Comparison of ENCODE assay signal across 9 mouse cellular contexts in genomic region chr11:115766981-115767380, GRCm38 (mm10). TPM values are rescaled to one million over a fixed set of nuclear protein-coding genes. Genes with fewer than 3 reads are reported as not detected.
DNase-seq lines count a peak whose midpoint lies in the region; ATAC-seq and TF ChIP-seq lines count a peak whose summit lies in the region.
"Had no signal": no experiment of that assay in that cellular context is flagged by ENCODE, and none has a peak within 500 bp of the region (broad histone marks: within the 10 kb centered on the region; RNA-seq: fewer than 3 reads in every experiment).

No protein-coding gene starts in this region.

- no peaks in the 10 kb centered on the region for H3K9me3 ChIP-seq in hindbrain, embryonic 12.5 days (replicated peaks)
- no peaks in the 10 kb centered on the region for H3K9me3 ChIP-seq in limb, embryonic 10.5 days (replicated peaks)
- H3K9me3 ChIP-seq in neural tube, embryonic 15.5 days (replicated peaks): no peaks in the 10 kb centered on the region
- H3K9me3 ChIP-seq: G1E had no signal

- H3K79me2 ChIP-seq in liver, adult 2 months (ENCODE audit: control insufficient read depth, insufficient read depth, low read length): peaks cover 10% of the 10 kb centered on the region; the same call in 1 of the 2 replicates

- peak overlapping the region; percentile 78 for H3K4me2 ChIP-seq in hindbrain, embryonic 12.5 days (replicated peaks)
- peak overlapping the region; percentile 80 for H3K4me2 ChIP-seq in neural tube, embryonic 15.5 days

- H3K4me3 ChIP-seq in liver, adult 2 months (ENCODE audit: insufficient read depth, low read depth, low read length): no peak overlapping the region
- H3K4me3 ChIP-seq in hindbrain, embryonic 12.5 days: peak overlapping the region; percentile 82
- H3K4me3 ChIP-seq in limb, embryonic 10.5 days: peak overlapping the region; percentile 87; the same call in 1 of the 2 replicates
- H3K4me3 ChIP-seq in neural tube, embryonic 15.5 days (replicated peaks): peak overlapping the region; percentile 91; the same call in 1 of the 2 replicates

- ATAC-seq in hindbrain, embryonic 12.5 days (ENCODE audit: low FRiP score): no peak
- ATAC-seq in neural tube, embryonic 15.5 days (ENCODE audit: low FRiP score): no peak

- DNase-seq in liver, adult 2 months (ENCODE audit: extremely low read depth, low read depth, low spot score): peak; percentile 37
- no peak for DNase-seq in liver
- no peak for DNase-seq in limb, embryonic 10.5 days (ENCODE audit: low spot score)
- no peak for DNase-seq in frontal cortex, adult 2 months (ENCODE audit: extremely low spot score in 1 of 2, low spot score in 1 of 2)
- no peak for DNase-seq in cerebellum, adult 8-10 months
- no peak for DNase-seq in retina, postnatal 1 day

- no peak for TF ChIP-seq POLR2A in liver, adult 2 months (IDR thresholded peaks at IDR 0.05; ENCODE audit: extremely low read depth, insufficient read depth, low read length)

- no peaks in the 10 kb centered on the region for H3K36me3 ChIP-seq in liver, adult 2 months (ENCODE audit: control insufficient read depth, insufficient read depth, low read length)
- H3K36me3 ChIP-seq in hindbrain, embryonic 12.5 days: no peaks in the 10 kb centered on the region
- H3K36me3 ChIP-seq in limb, embryonic 10.5 days: peaks cover 19% of the 10 kb centered on the region
- H3K36me3 ChIP-seq in neural tube, embryonic 15.5 days: no peaks in the 10 kb centered on the region

- no peak for TF ChIP-seq CTCF in liver, adult 2 months (IDR thresholded peaks at IDR 0.05; ENCODE audit: low read depth, low read length)

- no peak overlapping the region for H3K9ac ChIP-seq in liver, adult 2 months (ENCODE audit: low read depth, low read length)
- peak overlapping the region; percentile 90; the same call in 1 of the 2 replicates for H3K9ac ChIP-seq in hindbrain, embryonic 12.5 days
- no peak overlapping the region for H3K9ac ChIP-seq in neural tube, embryonic 15.5 days (replicated peaks)

- no peak overlapping the region for H3K27ac ChIP-seq in liver, adult 2 months (replicated peaks; ENCODE audit: insufficient read depth, low read depth, low read length)
- H3K27ac ChIP-seq in hindbrain, embryonic 12.5 days: peak overlapping the region; percentile 48; the same call in 1 of the 2 replicates
- H3K27ac ChIP-seq in limb, embryonic 10.5 days: 0 out of 2 replicates have a peak overlapping the region, but pooled peaks have one; percentile 98
- peak overlapping the region; percentile 94 for H3K27ac ChIP-seq in neural tube, embryonic 15.5 days (replicated peaks)

- H3K4me1 ChIP-seq in liver, adult 2 months (ENCODE audit: control insufficient read depth, insufficient read depth, low read length): peaks cover 7% of the 10 kb centered on the region
- H3K4me1 ChIP-seq in hindbrain, embryonic 12.5 days: peaks cover 23% of the 10 kb centered on the region
- H3K4me1 ChIP-seq in limb, embryonic 10.5 days: peaks cover 21% of the 10 kb centered on the region
- H3K4me1 ChIP-seq in neural tube, embryonic 15.5 days: peaks cover 37% of the 10 kb centered on the region

- no peaks in the 10 kb centered on the region for H3K27me3 ChIP-seq in liver, adult 2 months (ENCODE audit: control insufficient read depth, insufficient read depth, low read length)
- no peaks in the 10 kb centered on the region for H3K27me3 ChIP-seq in hindbrain, embryonic 12.5 days
- no peaks in the 10 kb centered on the region for H3K27me3 ChIP-seq in limb, embryonic 10.5 days (ENCODE audit: low read depth, poor library complexity, severe bottlenecking)
- H3K27me3 ChIP-seq in neural tube, embryonic 15.5 days (replicated peaks): no peaks in the 10 kb centered on the region

- 70% methylated on average over 8 of the region's 8 CpGs for WGBS in liver, adult 2 months
- 92% methylated on average over 8 of the region's 8 CpGs for WGBS in hindbrain, embryonic 12.5 days
- WGBS in limb, embryonic 10.5 days: 95% methylated on average over 8 of the region's 8 CpGs
- WGBS in neural tube, embryonic 15.5 days: 91% methylated on average over 8 of the region's 8 CpGs

RNA-seq across cellular contexts. Expression of gene Tmem94, which starts 1.7 kb away (rescaled TPM):
- 11.0 and 15.0 TPM in 2 replicates for total RNA-seq in liver, adult 2 months (2014; rRNA removed)
- polyA plus RNA-seq in liver, adult 2 months (2012; rRNA removed): 41.1 and 41.9 TPM in 2 replicates
- polyA plus RNA-seq in hindbrain, embryonic 12.5 days (2016; fragmentation: Nextera tagmentation; extraction: Ambion mirVana): 41.6 and 42.1 TPM in 2 replicates
- 30.6 and 37.7 TPM in 2 replicates for polyA plus RNA-seq in limb, embryonic 10.5 days (2016; fragmentation: Nextera tagmentation; extraction: Ambion mirVana)
- polyA plus RNA-seq in neural tube, embryonic 15.5 days (2015; fragmentation: Nextera tagmentation; extraction: Ambion mirVana): 20.3 and 21.2 TPM in 2 replicates
- 49.7 and 57.3 TPM in 2 replicates for polyA plus RNA-seq in frontal cortex, adult 2 months (2012; rRNA removed)

RNA-seq across cellular contexts. Expression of gene Caskin2, which starts 46.5 kb away (rescaled TPM):
- 2.9 and 3.8 TPM in 2 replicates for total RNA-seq in liver, adult 2 months (2014; rRNA removed)
- 8.9 and 9.7 TPM in 2 replicates for polyA plus RNA-seq in liver, adult 2 months (2012; rRNA removed)
- polyA plus RNA-seq in hindbrain, embryonic 12.5 days (2016; fragmentation: Nextera tagmentation; extraction: Ambion mirVana): 17.2 and 17.9 TPM in 2 replicates
- 18.1 and 18.9 TPM in 2 replicates for polyA plus RNA-seq in limb, embryonic 10.5 days (2016; fragmentation: Nextera tagmentation; extraction: Ambion mirVana)
- polyA plus RNA-seq in neural tube, embryonic 15.5 days (2015; fragmentation: Nextera tagmentation; extraction: Ambion mirVana): 9.8 and 10.2 TPM in 2 replicates
- 25.8 and 29.3 TPM in 2 replicates for polyA plus RNA-seq in frontal cortex, adult 2 months (2012; rRNA removed)

RNA-seq across cellular contexts. Expression of gene Tsen54, which starts 47.5 kb away (rescaled TPM):
- total RNA-seq in liver, adult 2 months (2014; rRNA removed): 4.0 and 5.8 TPM in 2 replicates
- polyA plus RNA-seq in liver, adult 2 months (2012; rRNA removed): 11.2 and 15.6 TPM in 2 replicates
- polyA plus RNA-seq in hindbrain, embryonic 12.5 days (2016; fragmentation: Nextera tagmentation; extraction: Ambion mirVana): 27.1 and 28.8 TPM in 2 replicates
- polyA plus RNA-seq in limb, embryonic 10.5 days (2016; fragmentation: Nextera tagmentation; extraction: Ambion mirVana): 42.5 and 48.8 TPM in 2 replicates
- polyA plus RNA-seq in neural tube, embryonic 15.5 days (2015; fragmentation: Nextera tagmentation; extraction: Ambion mirVana): 22.0 and 23.7 TPM in 2 replicates
- 15.6 and 16.8 TPM in 2 replicates for polyA plus RNA-seq in frontal cortex, adult 2 months (2012; rRNA removed)

RNA-seq across cellular contexts. Expression of gene Llgl2, which starts 56.9 kb away (rescaled TPM):
- 15.8 and 17.2 TPM in 2 replicates for total RNA-seq in liver, adult 2 months (2014; rRNA removed)
- 46.8 and 52.7 TPM in 2 replicates for polyA plus RNA-seq in liver, adult 2 months (2012; rRNA removed)
- polyA plus RNA-seq in hindbrain, embryonic 12.5 days (2016; fragmentation: Nextera tagmentation; extraction: Ambion mirVana): 4.0 and 6.1 TPM in 2 replicates
- polyA plus RNA-seq in limb, embryonic 10.5 days (2016; fragmentation: Nextera tagmentation; extraction: Ambion mirVana): 11.2 and 12.3 TPM in 2 replicates
- polyA plus RNA-seq in neural tube, embryonic 15.5 days (2015; fragmentation: Nextera tagmentation; extraction: Ambion mirVana): 0.97 and 8.8 TPM in 2 replicates
- polyA plus RNA-seq in frontal cortex, adult 2 months (2012; rRNA removed): 2.8 and 3.2 TPM in 2 replicates

RNA-seq across cellular contexts. Expression of gene Grb2, which starts 58.6 kb away (rescaled TPM):
- total RNA-seq in liver, adult 2 months (2014; rRNA removed): 14.7 and 17.3 TPM in 2 replicates
- polyA plus RNA-seq in liver, adult 2 months (2012; rRNA removed): 27.7 and 28.4 TPM in 2 replicates
- polyA plus RNA-seq in hindbrain, embryonic 12.5 days (2016; fragmentation: Nextera tagmentation; extraction: Ambion mirVana): 151 and 164 TPM in 2 replicates
- polyA plus RNA-seq in limb, embryonic 10.5 days (2016; fragmentation: Nextera tagmentation; extraction: Ambion mirVana): 77.2 and 87.8 TPM in 2 replicates
- 192 and 194 TPM in 2 replicates for polyA plus RNA-seq in neural tube, embryonic 15.5 days (2015; fragmentation: Nextera tagmentation; extraction: Ambion mirVana)
- 194 and 200 TPM in 2 replicates for polyA plus RNA-seq in frontal cortex, adult 2 months (2012; rRNA removed)
